Comparison of ENCODE assay signal across 27 mouse cellular contexts in the genomic region with DNA sequence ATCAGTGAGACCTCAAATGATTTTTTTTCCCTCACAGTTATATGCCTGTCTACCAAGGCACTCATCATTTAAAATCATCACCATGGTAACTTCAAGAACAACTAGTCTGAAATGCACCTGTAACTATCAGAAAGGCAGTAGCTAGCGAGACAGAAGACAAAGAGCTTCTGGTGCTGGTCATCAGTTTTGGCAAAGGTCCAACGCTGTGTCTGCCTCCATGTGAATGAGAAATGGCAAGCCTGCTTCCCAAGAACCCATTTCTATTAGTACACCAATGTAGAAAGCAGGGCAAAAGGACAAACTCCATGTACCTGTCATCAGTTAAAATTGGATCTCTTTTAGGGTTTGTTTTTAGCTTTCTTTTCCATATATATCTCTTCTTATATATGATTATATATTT.
DNase-seq lines count a peak whose midpoint lies in the region; ATAC-seq and TF ChIP-seq lines count a peak whose summit lies in the region.
"Had no signal": no experiment of that assay in that cellular context is flagged by ENCODE, and none has a peak within 500 bp of the region (broad histone marks: within the 10 kb centered on the region; RNA-seq: fewer than 3 reads in every experiment).

No protein-coding gene starts in this region.

- no peaks in the 10 kb centered on the region for H3K9me3 ChIP-seq in forebrain, postnatal 0 days (ENCODE audit: low read length)
- no peaks in the 10 kb centered on the region for H3K9me3 ChIP-seq in forebrain, embryonic 15.5 days
- no peaks in the 10 kb centered on the region for H3K9me3 ChIP-seq in midbrain, embryonic 14.5 days (ENCODE audit: control insufficient read depth, low read length)
- no peaks in the 10 kb centered on the region for H3K9me3 ChIP-seq in midbrain, embryonic 11.5 days (ENCODE audit: control insufficient read depth, low read length)
- H3K9me3 ChIP-seq: heart, embryonic 13.5 days; hindbrain, embryonic 10.5 days; lung, embryonic 15.5 days; midbrain, embryonic 10.5 days had no signal

- no peak overlapping the region for H3K4me3 ChIP-seq in forebrain, postnatal 0 days (ENCODE audit: low read depth, low read length)
- no peak overlapping the region for H3K4me3 ChIP-seq in forebrain, embryonic 15.5 days
- no peak overlapping the region for H3K4me3 ChIP-seq in midbrain, embryonic 14.5 days (replicated peaks; ENCODE audit: low read depth, low read length)
- no peak overlapping the region for H3K4me3 ChIP-seq in midbrain, embryonic 11.5 days (ENCODE audit: low read depth, low read length)
- H3K4me3 ChIP-seq: heart, embryonic 13.5 days; hindbrain, embryonic 10.5 days; lung, embryonic 15.5 days; midbrain, embryonic 10.5 days had no signal

- no peak overlapping the region for H3K9ac ChIP-seq in forebrain, postnatal 0 days
- H3K9ac ChIP-seq in forebrain, embryonic 15.5 days (replicated peaks), result no peak overlapping the region
- H3K9ac ChIP-seq in midbrain, embryonic 14.5 days (replicated peaks; ENCODE audit: low read length), result no peak overlapping the region
- no peak overlapping the region for H3K9ac ChIP-seq in midbrain, embryonic 11.5 days (ENCODE audit: low read length)
- H3K9ac ChIP-seq: heart, embryonic 13.5 days; liver, embryonic 14.5 days; lung, embryonic 15.5 days had no signal

- no peaks in the 10 kb centered on the region for H3K36me3 ChIP-seq in forebrain, postnatal 0 days (ENCODE audit: insufficient read depth)
- H3K36me3 ChIP-seq in forebrain, embryonic 15.5 days, result no peaks in the 10 kb centered on the region
- H3K36me3 ChIP-seq in midbrain, embryonic 14.5 days (ENCODE audit: control insufficient read depth, insufficient read depth, low read length), result no peaks in the 10 kb centered on the region
- no peaks in the 10 kb centered on the region for H3K36me3 ChIP-seq in midbrain, embryonic 11.5 days (ENCODE audit: control insufficient read depth, insufficient read depth, low read length)
- H3K36me3 ChIP-seq: G1E; heart, embryonic 13.5 days; hindbrain, embryonic 10.5 days; lung, embryonic 15.5 days; midbrain, embryonic 10.5 days had no signal

- no peaks in the 10 kb centered on the region for H3K27me3 ChIP-seq in forebrain, postnatal 0 days (ENCODE audit: insufficient read depth, low read length)
- no peaks in the 10 kb centered on the region for H3K27me3 ChIP-seq in forebrain, embryonic 15.5 days
- no peaks in the 10 kb centered on the region for H3K27me3 ChIP-seq in midbrain, embryonic 14.5 days (ENCODE audit: control insufficient read depth, insufficient read depth, low read length)
- H3K27me3 ChIP-seq in midbrain, embryonic 11.5 days (ENCODE audit: control insufficient read depth, insufficient read depth, low read length), result no peaks in the 10 kb centered on the region
- H3K27me3 ChIP-seq: heart, embryonic 13.5 days; lung, embryonic 15.5 days; Patski had no signal

- TF ChIP-seq CTCF in forebrain, postnatal 0 days (IDR thresholded peaks at IDR 0.05; ENCODE audit: low read depth), result no peak
- TF ChIP-seq CTCF in brain, embryonic 14.5 days (IDR thresholded peaks at IDR 0.05; ENCODE audit: borderline replicate concordance, extremely low read depth, insufficient read depth, insufficient read length), result no peak

- no peak overlapping the region for H3K4me2 ChIP-seq in forebrain, postnatal 0 days (ENCODE audit: low read depth)
- no peak overlapping the region for H3K4me2 ChIP-seq in forebrain, embryonic 15.5 days (replicated peaks)
- no peak overlapping the region for H3K4me2 ChIP-seq in midbrain, embryonic 14.5 days (ENCODE audit: low read length)
- H3K4me2 ChIP-seq in midbrain, embryonic 11.5 days, result no peak overlapping the region
- H3K4me2 ChIP-seq: heart, embryonic 13.5 days; lung, embryonic 15.5 days had no signal

- no peak for TF ChIP-seq POLR2A in brain, embryonic 14.5 days (IDR thresholded peaks at IDR 0.05; ENCODE audit: borderline replicate concordance, extremely low read depth, insufficient read depth, insufficient read length, poor library complexity, severe bottlenecking)

- WGBS in forebrain, postnatal 0 days, result 44% methylated on average over 2 of the region's 2 CpGs
- 38% methylated on average over 2 of the region's 2 CpGs for WGBS in forebrain, embryonic 15.5 days
- 55% methylated on average over 2 of the region's 2 CpGs for WGBS in midbrain, embryonic 14.5 days
- WGBS in midbrain, embryonic 11.5 days, result 77% methylated on average over 2 of the region's 2 CpGs

- H3K4me1 ChIP-seq in forebrain, postnatal 0 days (ENCODE audit: insufficient read depth), result no peaks in the 10 kb centered on the region
- no peaks in the 10 kb centered on the region for H3K4me1 ChIP-seq in forebrain, embryonic 15.5 days
- no peaks in the 10 kb centered on the region for H3K4me1 ChIP-seq in midbrain, embryonic 14.5 days (ENCODE audit: control insufficient read depth, insufficient read depth, low read length)
- H3K4me1 ChIP-seq in midbrain, embryonic 11.5 days (ENCODE audit: control insufficient read depth, insufficient read depth, low read length), result no peaks in the 10 kb centered on the region
- H3K4me1 ChIP-seq: heart, embryonic 13.5 days; hindbrain, embryonic 10.5 days; lung, embryonic 15.5 days; midbrain, embryonic 10.5 days had no signal

- ATAC-seq in forebrain, postnatal 0 days, result no peak
- ATAC-seq in forebrain, embryonic 15.5 days (replicated peaks), result no peak
- ATAC-seq in midbrain, embryonic 14.5 days (ENCODE audit: low FRiP score, low TSS enrichment), result no peak
- ATAC-seq in midbrain, embryonic 11.5 days (ENCODE audit: low FRiP score), result no peak
- ATAC-seq: forebrain, embryonic 16.5 days; intestine, postnatal 0 days; Patski had no signal

- DNase-seq in adrenal gland, postnatal 25 days, result peak; percentile 4
- DNase-seq in adrenal gland, adult 8-10 months, result no peak
- DNase-seq in forebrain, postnatal 0 days, result peak; percentile 5
- peak; percentile 36 for DNase-seq in midbrain, embryonic 14.5 days
- DNase-seq in midbrain, embryonic 11.5 days (ENCODE audit: low spot score, missing footprints), result no peak
- peak; percentile 51 for DNase-seq in brain, embryonic 14.5 days (ENCODE audit: low read depth)
- DNase-seq: cerebellum, adult 18-20 months; gastrocnemius, postnatal 10 days; heart, postnatal 10 days; kidney, adult 9 months; kidney, postnatal 10 days; layer of hippocampus, postnatal 36 days; liver; right cerebral cortex, postnatal 25 days; thymus, adult 18-20 months; thymus, postnatal 25 days had no signal

- no peak overlapping the region for H3K27ac ChIP-seq in forebrain, postnatal 0 days (ENCODE audit: low read depth, low read length)
- H3K27ac ChIP-seq in forebrain, embryonic 15.5 days (replicated peaks), result no peak overlapping the region
- H3K27ac ChIP-seq in midbrain, embryonic 14.5 days (replicated peaks; ENCODE audit: low read depth, low read length), result no peak overlapping the region
- H3K27ac ChIP-seq in midbrain, embryonic 11.5 days (ENCODE audit: low read depth, low read length), result no peak overlapping the region
- H3K27ac ChIP-seq: heart, embryonic 13.5 days; hindbrain, embryonic 10.5 days; liver, embryonic 14.5 days; lung, embryonic 15.5 days; midbrain, embryonic 10.5 days; stomach, postnatal 0 days had no signal

Comparison
In these comparisons a context has a peak if more than half of its experiments do, and no peak if none do; other contexts are left out.
1. DNase-seq: peak in adrenal gland, postnatal 25 days (single experiment), forebrain, postnatal 0 days (single experiment), midbrain, embryonic 14.5 days (single experiment) and brain, embryonic 14.5 days (single experiment); none in adrenal gland, adult 8-10 months (single experiment) and midbrain, embryonic 11.5 days (single experiment).